Mouse (Mus musculus) lung, postnatal 0 days (tissue): ENCODE measurements around the gene Atp6v1e2. TPM values are rescaled to one million over a fixed set of nuclear protein-coding genes. Genes with fewer than 3 reads are reported as not detected.

Source experiments
- ATAC-seq: fragments of 200-750 bp; cut with Nextera tagmentation; 2 replicates; pipeline ENCODE4 v1.8.0; 2017; ENCODE audit warnings: moderate library complexity
- DNase-seq: peaks from one replicate; pipeline ENCODE4 v3.0.0-alpha.2; 2016; ENCODE audit warnings: low spot score
- H3K27ac ChIP-seq: fragments of 300-500 bp; sonication (generic); 2 replicates; pipeline ENCODE4 v1.5.1; 2014; ENCODE audit warnings: antibody characterized with exemption, mild to moderate bottlenecking, low read length, mixed read lengths
- H3K27me3 ChIP-seq: fragments of 300-500 bp; sonication (generic); replicated peaks from 2 replicates; pipeline ENCODE4 v1.6.1; 2014; ENCODE audit warnings: low read length, mixed read lengths; ENCODE audit not compliant: insufficient read depth
- H3K36me3 ChIP-seq: fragments of 300-500 bp; sonication (generic); 2 replicates; pipeline ENCODE4 v1.6.1; 2014; ENCODE audit warnings: low read length, mixed read lengths; ENCODE audit not compliant: insufficient read depth
- H3K4me1 ChIP-seq: fragments of 300-500 bp; sonication (generic); 2 replicates; pipeline ENCODE4 v1.6.1; 2014; ENCODE audit warnings: antibody characterized with exemption, low read depth, low read length, mixed read lengths; ENCODE audit not compliant: insufficient read depth
- H3K4me2 ChIP-seq: fragments of 300-500 bp; sonication (generic); replicated peaks from 2 replicates; pipeline ENCODE4 v1.6.1; 2014; ENCODE audit warnings: low read depth, mild to moderate bottlenecking, low read length, moderate library complexity, mixed read lengths
- H3K4me3 ChIP-seq: fragments of 300-500 bp; sonication (generic); 2 replicates; pipeline ENCODE4 v1.5.1; 2014; ENCODE audit warnings: low read depth, low read length
- H3K9ac ChIP-seq: fragments of 300-500 bp; sonication (generic); replicated peaks from 2 replicates; pipeline ENCODE4 v1.6.1; 2014; ENCODE audit warnings: low read depth, mild to moderate bottlenecking
- H3K9me3 ChIP-seq: fragments of 300-500 bp; sonication (generic); 2 replicates; pipeline ENCODE4 v1.6.1; 2016; ENCODE audit warnings: low read length, mixed read lengths
- CTCF ChIP-seq: IDR thresholded peaks from 2 replicates; pipeline ENCODE4 v1.5.1; 2016; ENCODE audit warnings: antibody characterized with exemption, mild to moderate bottlenecking
- EP300 ChIP-seq: IDR thresholded peaks from 2 replicates; pipeline ENCODE4 v1.6.1; 2016; ENCODE audit warnings: antibody characterized with exemption, mild to moderate bottlenecking, control low read depth
- WGBS: fragments of 180-500 bp; shearing (Covaris S2); extraction: QIAGEN DNeasy Blood & Tissue Kit; methylation state at CpG from one replicate; pipeline ENCODE4 v1.1.7; 2014; 5-methylcytosine and 5-hydroxymethylcytosine counted together
- polyA plus RNA-seq: library from polyadenylated mRNA; unstranded; fragments of >200 nt; fragmentation: Nextera tagmentation; extraction: Ambion mirVana; gene quantifications from 2 replicates; pipeline ENCODE4 v1.2.1, GENCODE M21; 2015

Atp6v1e2 gene
- polyA plus RNA-seq, 1 experiment from 2014 or later, result not detected

DNA sequence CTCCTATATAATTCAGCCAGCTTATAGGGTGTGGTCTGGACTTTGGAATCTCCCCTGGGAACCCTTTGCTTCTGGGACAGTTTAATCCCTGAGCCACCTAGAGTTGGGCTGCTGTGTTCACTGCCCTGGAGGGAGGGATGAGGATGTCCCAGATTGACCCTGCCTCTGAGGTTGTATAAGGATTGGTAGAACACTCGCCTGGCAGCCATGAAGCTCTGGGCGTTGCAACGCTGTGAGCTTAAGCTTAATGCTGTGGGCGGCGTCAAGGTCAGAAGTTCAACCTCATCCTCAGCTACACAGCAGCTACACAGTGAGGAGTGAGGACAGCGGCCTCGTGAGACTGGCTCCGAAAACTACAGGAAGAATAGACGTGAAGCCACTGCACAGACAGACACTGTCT is 34.8 kb upstream of the Atp6v1e2 start:
- Histone ChIP-seq H3K27ac (no peak overlapping the region), H3K9me3 (no peaks in the 10 kb centered on the region), H3K4me2 (no peak overlapping the region), H3K4me3 (no peak overlapping the region), H3K9ac (no peak overlapping the region), H3K36me3 (no peaks in the 10 kb centered on the region), H3K4me1 (no peaks in the 10 kb centered on the region), H3K27me3 (no peaks in the 10 kb centered on the region)
- 63% methylated on average over 9 of the region's 9 CpGs for WGBS
- DNase-seq (no peak), ATAC-seq (no peak)
- no peak for TF ChIP-seq EP300
- no peak for TF ChIP-seq CTCF

DNA sequence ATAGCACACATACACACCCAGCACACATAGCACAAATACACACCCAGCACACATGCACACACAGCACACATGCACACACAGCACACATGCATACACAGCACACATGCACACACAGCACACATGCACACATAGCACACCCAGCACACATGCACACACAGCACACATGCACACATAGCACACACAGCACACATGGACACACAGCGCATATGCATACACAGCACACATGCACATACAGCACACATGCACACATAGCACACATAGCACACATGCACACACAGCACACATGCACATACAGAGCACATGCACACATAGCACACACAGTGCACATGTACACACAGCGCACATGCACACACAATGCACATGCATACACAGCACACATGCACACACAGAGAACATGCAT is 34.0 kb upstream of the Atp6v1e2 start:
- no peak overlapping the region for H3K4me3 ChIP-seq
- no peaks in the 10 kb centered on the region for H3K27me3 ChIP-seq
- H3K9ac ChIP-seq, result no peak overlapping the region
- ATAC-seq (no peak), DNase-seq (no peak)
- H3K4me1 ChIP-seq, result no peaks in the 10 kb centered on the region
- WGBS, result 98% methylated on average over 2 of the region's 2 CpGs
- H3K4me2 ChIP-seq, result no peak overlapping the region
- no peaks in the 10 kb centered on the region for H3K36me3 ChIP-seq
- no peaks in the 10 kb centered on the region for H3K9me3 ChIP-seq
- H3K27ac ChIP-seq, result no peak overlapping the region
- TF ChIP-seq EP300 (no peak), CTCF (no peak)

- 100% methylated on average over 1 of the region's 1 CpGs for WGBS
- no peak overlapping the region for H3K9ac ChIP-seq
- H3K4me2 ChIP-seq, result no peak overlapping the region
- DNase-seq, result no peak
- TF ChIP-seq EP300 (no peak), CTCF (no peak)
- no peaks in the 10 kb centered on the region for H3K4me1 ChIP-seq
- no peak overlapping the region for H3K4me3 ChIP-seq
- H3K9me3 ChIP-seq, result no peaks in the 10 kb centered on the region
- no peak overlapping the region for H3K27ac ChIP-seq
- H3K27me3 ChIP-seq, result no peaks in the 10 kb centered on the region
- ATAC-seq, result no peak
- no peaks in the 10 kb centered on the region for H3K36me3 ChIP-seq
Observed at GRCm38 (mm10) chr17:86981205-86981604, 33.5 kb upstream of the Atp6v1e2 start.

GRCm38 (mm10) chr17:86978496-86978895 is 30.8 kb upstream of the Atp6v1e2 start:
- H3K9me3 ChIP-seq, result no peaks in the 10 kb centered on the region
- no peak overlapping the region for H3K4me3 ChIP-seq
- ATAC-seq, result no peak

DNA sequence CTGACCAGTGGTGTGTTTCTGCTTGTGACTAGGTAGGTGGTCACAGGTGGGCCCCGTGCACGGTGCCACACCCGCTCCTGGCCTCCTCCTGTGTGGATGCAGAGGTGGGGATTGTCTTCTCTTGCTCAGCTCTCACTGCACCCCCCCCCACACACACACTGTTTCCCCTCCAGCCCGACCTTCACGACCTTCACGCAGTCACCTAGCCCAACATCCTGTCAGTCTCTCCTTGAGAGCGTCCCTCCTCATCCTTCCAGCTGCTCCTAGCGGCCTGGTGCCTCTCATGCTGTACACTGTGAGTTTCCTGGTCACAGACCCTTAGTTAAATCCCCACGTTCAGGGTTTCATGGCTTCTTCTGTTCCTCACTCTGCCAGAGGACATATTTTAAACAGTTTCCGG is 28.7 kb upstream of the Atp6v1e2 start:
- H3K36me3 ChIP-seq, result no peaks in the 10 kb centered on the region
- TF ChIP-seq CTCF, result no peak
- TF ChIP-seq EP300, result no peak
- no peaks in the 10 kb centered on the region for H3K27me3 ChIP-seq
- no peak overlapping the region for H3K4me2 ChIP-seq
- DNase-seq (no peak), ATAC-seq (no peak)
- H3K9ac ChIP-seq, result no peak overlapping the region
- H3K27ac ChIP-seq, result no peak overlapping the region
- WGBS, result 71% methylated on average over 10 of the region's 10 CpGs
- no peak overlapping the region for H3K4me3 ChIP-seq
- no peaks in the 10 kb centered on the region for H3K9me3 ChIP-seq
- no peaks in the 10 kb centered on the region for H3K4me1 ChIP-seq

More at GRCm38 (mm10) chr17:86978496-86978895, 30.8 kb upstream of the Atp6v1e2 start:
- no peak for DNase-seq
- no peak for TF ChIP-seq EP300
- TF ChIP-seq CTCF, result no peak
- no peaks in the 10 kb centered on the region for H3K4me1 ChIP-seq
- H3K27ac ChIP-seq, result no peak overlapping the region
- 75% methylated on average over 6 of the region's 6 CpGs for WGBS
- no peaks in the 10 kb centered on the region for H3K27me3 ChIP-seq
- H3K4me2 ChIP-seq, result no peak overlapping the region
- H3K36me3 ChIP-seq, result no peaks in the 10 kb centered on the region
- no peak overlapping the region for H3K9ac ChIP-seq

- no peak overlapping the region for H3K9ac ChIP-seq
- no peak for DNase-seq
- no peaks in the 10 kb centered on the region for H3K36me3 ChIP-seq
- H3K27ac ChIP-seq, result no peak overlapping the region
- H3K4me1 ChIP-seq, result no peaks in the 10 kb centered on the region
- no peaks in the 10 kb centered on the region for H3K27me3 ChIP-seq
- TF ChIP-seq CTCF (no peak), EP300 (no peak)
- H3K4me3 ChIP-seq, result no peak overlapping the region
- 72% methylated on average over 2 of the region's 2 CpGs for WGBS
- ATAC-seq, result no peak; the same call in 1 of the 2 replicates
- H3K4me2 ChIP-seq, result no peak overlapping the region
- no peaks in the 10 kb centered on the region for H3K9me3 ChIP-seq
Observed at GRCm38 (mm10) chr17:86973097-86973496, 25.4 kb upstream of the Atp6v1e2 start.

GRCm38 (mm10) chr17:86971860-86972259 is 24.2 kb upstream of the Atp6v1e2 start:
- Histone ChIP-seq H3K4me3 (no peak overlapping the region), H3K27me3 (no peaks in the 10 kb centered on the region), H3K4me2 (no peak overlapping the region), H3K4me1 (no peaks in the 10 kb centered on the region), H3K36me3 (no peaks in the 10 kb centered on the region), H3K9ac (no peak overlapping the region), H3K9me3 (no peaks in the 10 kb centered on the region), H3K27ac (no peak overlapping the region)
- DNase-seq, result no peak
- no peak for TF ChIP-seq EP300
- no peak for TF ChIP-seq CTCF
- WGBS, result 87% methylated on average over 7 of the region's 7 CpGs
- no peak for ATAC-seq
